Mouse (Mus musculus) lung, postnatal 36 days (tissue): ENCODE measurements around the gene Gm21818.
"Not testable (repeated sequence)": the region's sequence is repeated elsewhere in the genome, so short reads cannot be mapped to it uniquely, and the experiment has no call there.

Experiments used
- DNase-seq: peaks from one replicate; pipeline ENCODE4 v3.0.0; 2022; ENCODE audit warnings: mixed read lengths

Gm21818 gene

DNA sequence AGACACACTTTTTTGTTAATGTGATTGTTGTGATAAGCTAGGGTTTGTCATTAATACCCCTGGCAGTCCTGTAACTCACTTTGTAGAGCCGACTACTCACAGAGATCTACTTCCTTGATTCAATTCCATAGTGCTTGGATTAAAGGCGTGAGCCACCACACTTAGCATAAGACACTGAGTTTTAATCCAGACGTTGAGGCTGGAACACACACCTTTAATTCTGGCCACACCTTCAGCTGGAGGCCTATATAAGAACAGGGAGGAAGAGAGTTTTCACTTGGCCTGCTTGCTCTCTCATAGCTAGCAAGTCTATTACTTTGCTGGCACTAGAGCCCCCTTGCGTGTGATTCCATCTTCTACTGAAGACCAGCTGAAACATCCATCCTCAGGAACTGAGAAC lies at the start of gene Gm21818:
Gm21818 (plus strand) TSS at position 301 of the 400 bp plus-strand sequence.
- not testable (repeated sequence) for DNase-seq

GRCm38 (mm10) chr13:120139946-120140345 lies 32.3 kb upstream of the Gm21818 start, which contains the start of gene Gm20767:
Gene Gm20767, plus strand, starts transcription at chr13:120140246.
- DNase-seq = not testable (repeated sequence)

DNA sequence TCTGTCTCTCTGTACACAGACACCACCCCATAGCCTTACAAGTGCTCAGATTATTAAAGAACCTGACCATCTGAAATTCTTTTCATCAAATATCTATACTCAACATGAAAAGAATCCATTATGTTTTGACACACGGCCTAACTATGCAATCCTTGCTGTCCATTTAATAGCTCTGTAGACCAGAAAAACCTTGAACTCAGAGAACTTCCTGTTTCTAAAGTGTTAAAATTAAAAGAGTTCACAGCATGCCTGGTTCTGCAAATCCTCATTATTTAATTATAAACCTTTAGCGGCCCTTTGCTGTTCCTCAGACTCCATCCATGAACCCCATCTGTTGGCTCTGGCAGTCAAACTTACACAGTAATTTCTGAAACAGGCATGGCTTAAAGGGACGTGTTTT lies 29.9 kb upstream of the Gm21818 start:
- DNase-seq = not testable (repeated sequence)

GRCm38 (mm10) chr13:120149660-120150407 lies 22.4 kb upstream of the Gm21818 start:
- DNase-seq = not testable (repeated sequence)

DNA sequence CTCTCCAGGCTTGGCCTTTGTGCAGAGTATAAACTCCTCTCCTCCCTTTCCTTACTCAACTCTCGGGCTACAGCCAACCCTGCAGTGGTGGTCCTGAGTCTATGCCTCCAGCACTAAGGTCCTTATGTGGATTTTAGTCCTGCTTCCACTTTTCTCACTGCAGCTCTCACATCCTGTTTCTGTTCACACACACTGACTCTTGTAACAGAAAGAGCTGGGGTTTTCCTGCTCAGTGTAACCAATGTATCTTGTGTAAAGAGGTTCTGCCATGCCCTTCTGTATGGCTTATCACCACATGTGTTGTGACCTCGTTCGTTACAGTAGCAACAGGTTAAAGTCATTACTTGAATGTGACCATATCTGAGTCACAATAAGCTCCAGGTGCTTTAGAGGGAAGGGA lies 21.6 kb upstream of the Gm21818 start:
- not testable (repeated sequence) for DNase-seq

GRCm38 (mm10) chr13:120168301-120168700 lies 3.9 kb upstream of the Gm21818 start:
- peak; percentile 7 for DNase-seq

DNA sequence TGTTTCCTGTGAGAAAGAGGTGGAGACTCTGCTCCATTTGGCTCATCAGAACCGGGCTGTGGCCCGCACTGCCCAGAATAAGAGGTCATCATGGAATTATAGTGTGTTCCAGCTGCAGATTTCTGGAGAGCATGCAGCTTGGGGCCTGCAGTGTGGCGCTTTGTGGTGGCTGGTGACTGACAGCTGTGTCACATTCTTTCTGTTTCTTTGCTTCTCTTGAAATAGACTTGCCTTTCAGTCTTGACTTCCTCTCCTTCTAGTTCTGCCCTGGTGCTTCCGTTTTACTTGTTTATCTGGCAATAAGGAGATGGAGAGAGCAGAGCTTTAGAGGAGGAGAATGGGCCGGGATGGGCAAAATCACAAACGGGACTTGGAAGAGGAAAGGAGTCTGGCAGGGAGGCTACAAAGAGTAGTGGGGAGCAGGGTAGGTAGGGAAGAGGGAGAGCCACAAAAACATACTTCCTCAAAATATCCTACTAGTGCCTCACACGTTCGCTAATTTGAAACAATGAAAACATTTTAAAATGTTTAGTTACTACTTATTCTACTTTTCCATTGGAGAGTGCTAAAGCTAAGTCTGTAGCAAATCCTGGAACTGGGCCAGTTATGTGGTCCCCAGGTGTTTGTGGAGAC lies 24.1 kb downstream of the Gm21818 start:
- DNase-seq = not testable (repeated sequence)

GRCm38 (mm10) chr13:120215847-120216246 lies 43.6 kb downstream of the Gm21818 start, which contains the start of gene Gm21762:
Gene Gm21762, minus strand, starts transcription at chr13:120215947.
- not testable (repeated sequence) for DNase-seq

DNA sequence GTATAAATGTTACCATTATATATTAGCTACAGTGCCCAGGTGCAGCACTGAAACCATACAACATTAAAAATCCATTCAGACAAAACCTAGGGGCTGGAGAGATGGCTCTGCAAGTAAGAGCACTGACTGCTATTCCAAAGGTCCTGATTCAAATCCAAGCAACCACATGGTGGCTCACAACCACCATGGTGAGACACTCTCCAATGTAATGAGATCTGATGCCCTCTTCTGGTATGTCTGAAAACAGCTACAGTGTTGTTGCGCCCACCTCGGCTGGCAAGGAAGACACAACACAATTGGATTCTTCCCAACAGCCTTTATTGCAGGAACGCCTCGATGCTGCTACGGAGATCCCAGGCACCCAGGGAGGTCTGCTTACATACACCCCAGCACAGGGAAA lies 48.7 kb downstream of the Gm21818 start:
- not testable (repeated sequence) for DNase-seq

- DNase-seq = not testable (repeated sequence)
These were observed 50.9 kb downstream of the Gm21818 start for GRCm38 (mm10) chr13:120223012-120223659.
